ENCODE assay signal across 3 mouse cellular contexts in genomic region chr5:135225879-135226278, GRCm38 (mm10). TPM values are rescaled to one million over a fixed set of nuclear protein-coding genes. Genes with fewer than 3 reads are reported as not detected.
"Had no signal": no experiment of that assay in that cellular context is flagged by ENCODE, and none has a peak within 500 bp of the region (broad histone marks: within the 10 kb centered on the region; RNA-seq: fewer than 3 reads in every experiment).

No protein-coding gene starts in this region.

RNA-seq across cellular contexts. Expression of gene Fzd9, which starts 25.2 kb away (rescaled TPM):
- total RNA-seq: monocyte, adult 5-6 weeks; neutrophil, adult 5-6 weeks had no signal
- polyA plus RNA-seq: macrophage had no signal
